Mouse (Mus musculus) NIH3T3 (cell line): ENCODE results near the gene Zfp277.

ENCODE experiments used
- DNase-seq: peaks from one replicate; pipeline ENCODE4 v3.0.0-alpha.2; 2012; ENCODE audit warnings: low read depth

Gene Zfp277

GRCm38 (mm10) chr12:40351879-40352278 is 93.8 kb downstream of the Zfp277 start:
- no peak for DNase-seq

- peak; percentile 73 for DNase-seq
These were observed 97.5 kb downstream of the Zfp277 start for GRCm38 (mm10) chr12:40348251-40348650.

GRCm38 (mm10) chr12:40347060-40347698 is 98.5 kb downstream of the Zfp277 start:
- no peak for DNase-seq

GRCm38 (mm10) chr12:40341443-40341842 is 104.3 kb downstream of the Zfp277 start:
- no peak for DNase-seq

- no peak for DNase-seq
These were observed 110.4 kb downstream of the Zfp277 start for GRCm38 (mm10) chr12:40335303-40335702.

- peak; percentile 17 for DNase-seq
These were observed 114.2 kb downstream of the Zfp277 start for GRCm38 (mm10) chr12:40331467-40331866.

- DNase-seq = no peak
These were observed 118.6 kb downstream of the Zfp277 start for GRCm38 (mm10) chr12:40327012-40327660.

- DNase-seq = no peak
These were observed 120.1 kb downstream of the Zfp277 start for GRCm38 (mm10) chr12:40325582-40325981.

- no peak for DNase-seq
These were observed 120.9 kb downstream of the Zfp277 start for GRCm38 (mm10) chr12:40324819-40325218.

GRCm38 (mm10) chr12:40315146-40315545 is 130.6 kb downstream of the Zfp277 start:
- no peak for DNase-seq

GRCm38 (mm10) chr12:40303960-40304359 is 141.7 kb downstream of the Zfp277 start:
- DNase-seq = no peak

GRCm38 (mm10) chr12:40298636-40299035 is 147.1 kb downstream of the Zfp277 start:
- DNase-seq = no peak

- DNase-seq = no peak
These were observed 159.2 kb downstream of the Zfp277 start for GRCm38 (mm10) chr12:40286539-40286938.

- DNase-seq = no peak
These were observed 164.9 kb downstream of the Zfp277 start for GRCm38 (mm10) chr12:40280596-40281325.

- no peak for DNase-seq
These were observed 168.1 kb downstream of the Zfp277 start for GRCm38 (mm10) chr12:40277581-40277980.

GRCm38 (mm10) chr12:40274931-40275330 is 170.8 kb downstream of the Zfp277 start:
- DNase-seq = no peak

- DNase-seq = no peak
These were observed 172.4 kb downstream of the Zfp277 start for GRCm38 (mm10) chr12:40273339-40273738.

GRCm38 (mm10) chr12:40272710-40273109 is 173.0 kb downstream of the Zfp277 start:
- no peak for DNase-seq

GRCm38 (mm10) chr12:40268313-40268712 is 177.4 kb downstream of the Zfp277 start:
- DNase-seq = no peak
